Mouse (Mus musculus): ENCODE measurements around the gene Arfgef2. TPM values are rescaled to one million over a fixed set of nuclear protein-coding genes. Genes with fewer than 3 reads are reported as not detected.

The Arfgef2 gene
- polyA plus RNA-seq, 1 experiment, result 24.9 TPM

- Histone ChIP-seq H3K27ac (ENCODE audit: insufficient read depth, low read length) (no peak overlapping the region), H3K4me1 (ENCODE audit: control insufficient read depth, insufficient read depth, low read length) (no peaks in the 10 kb centered on the region), H3K4me3 (ENCODE audit: insufficient read depth, low read length) (no peak overlapping the region)
- TF ChIP-seq CTCF (IDR thresholded peaks at IDR 0.05; ENCODE audit: borderline replicate concordance, insufficient read depth, low read length), result no peak
- TF ChIP-seq POLR2A (IDR thresholded peaks at IDR 0.05; ENCODE audit: low read depth, low read length), result no peak
Measured at GRCm38 (mm10) chr2:166896974-166897373, 91.6 kb downstream of the Arfgef2 start.

GRCm38 (mm10) chr2:166899161-166899560, 93.8 kb downstream of the Arfgef2 start:
- no peaks in the 10 kb centered on the region for H3K4me1 ChIP-seq (ENCODE audit: control insufficient read depth, insufficient read depth, low read length)
- no peak for TF ChIP-seq CTCF (IDR thresholded peaks at IDR 0.05; ENCODE audit: borderline replicate concordance, insufficient read depth, low read length)
- TF ChIP-seq POLR2A (IDR thresholded peaks at IDR 0.05; ENCODE audit: low read depth, low read length), result no peak
- no peak overlapping the region for H3K27ac ChIP-seq (ENCODE audit: insufficient read depth, low read length)
- no peak overlapping the region for H3K4me3 ChIP-seq (ENCODE audit: insufficient read depth, low read length)

DNA sequence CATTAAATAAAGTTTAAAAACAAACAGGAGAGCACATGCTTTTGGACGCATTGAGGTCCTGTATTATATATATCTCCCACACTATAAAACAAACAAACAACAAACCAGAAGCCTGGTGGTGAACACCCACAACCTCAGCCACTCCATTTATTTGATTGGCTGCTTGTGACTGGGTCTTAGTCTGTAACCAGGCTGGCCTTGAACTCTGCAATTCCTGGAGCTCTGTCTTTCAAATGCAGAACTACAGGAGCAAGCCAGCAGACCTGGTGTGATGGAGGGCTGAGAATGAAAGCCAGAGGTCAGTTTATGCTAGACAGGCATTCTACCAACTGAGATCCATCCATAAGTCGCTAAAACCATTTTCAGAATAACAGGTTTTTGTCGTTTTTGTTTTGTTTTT, 94.4 kb downstream of the Arfgef2 start:
- Histone ChIP-seq H3K4me1 (ENCODE audit: control insufficient read depth, insufficient read depth, low read length) (no peaks in the 10 kb centered on the region), H3K27ac (ENCODE audit: insufficient read depth, low read length) (no peak overlapping the region), H3K4me3 (ENCODE audit: insufficient read depth, low read length) (no peak overlapping the region)
- TF ChIP-seq CTCF (IDR thresholded peaks at IDR 0.05; ENCODE audit: borderline replicate concordance, insufficient read depth, low read length) (no peak), POLR2A (IDR thresholded peaks at IDR 0.05; ENCODE audit: low read depth, low read length) (no peak)

DNA sequence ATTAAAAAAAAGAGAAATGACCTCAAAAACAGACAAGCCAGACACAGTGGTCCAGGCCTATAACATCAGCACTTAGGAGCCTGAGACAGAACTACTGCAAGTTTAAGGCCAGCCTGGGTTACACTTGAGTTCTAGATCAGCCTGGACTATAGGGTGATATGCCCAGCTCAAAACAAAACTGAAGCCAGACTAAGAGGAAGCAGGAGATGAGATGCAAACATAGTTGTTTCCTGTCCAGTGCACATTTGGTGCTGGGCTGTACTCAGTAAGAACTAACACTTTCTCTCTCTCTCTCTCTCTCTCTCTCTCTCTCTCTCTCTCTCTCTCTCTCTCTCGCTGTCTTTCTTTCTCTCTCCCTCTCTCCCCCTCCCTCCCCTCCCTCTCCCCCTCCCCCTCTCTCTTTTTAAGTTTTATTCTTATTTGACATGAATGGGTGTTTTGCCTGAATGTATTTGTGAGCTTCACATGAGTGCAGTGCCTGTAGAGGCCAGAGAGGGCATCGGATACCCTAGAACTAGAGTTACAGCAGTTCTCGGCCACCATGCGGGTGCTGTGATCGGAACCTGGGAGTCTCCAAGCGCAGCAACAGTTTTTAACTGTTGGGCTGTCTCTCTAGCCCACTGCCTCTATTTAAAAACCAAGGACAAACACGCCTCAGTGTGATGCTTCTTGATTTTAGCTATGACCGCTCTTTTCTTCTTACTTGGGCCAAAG, 95.6 kb downstream of the Arfgef2 start:
- TF ChIP-seq CTCF (IDR thresholded peaks at IDR 0.05; ENCODE audit: borderline replicate concordance, insufficient read depth, low read length) (no peak), POLR2A (IDR thresholded peaks at IDR 0.05; ENCODE audit: low read depth, low read length) (no peak)
- H3K27ac ChIP-seq (ENCODE audit: insufficient read depth, low read length), result no peak overlapping the region
- H3K4me1 ChIP-seq (ENCODE audit: control insufficient read depth, insufficient read depth, low read length), result no peaks in the 10 kb centered on the region
- H3K4me3 ChIP-seq (ENCODE audit: insufficient read depth, low read length), result no peak overlapping the region

- Histone ChIP-seq H3K4me1 (ENCODE audit: control insufficient read depth, insufficient read depth, low read length) (peaks cover 2% of the 10 kb centered on the region; the same call in 1 of the 2 replicates), H3K27ac (ENCODE audit: insufficient read depth, low read length) (no peak overlapping the region), H3K4me3 (ENCODE audit: insufficient read depth, low read length) (no peak overlapping the region)
- TF ChIP-seq POLR2A (IDR thresholded peaks at IDR 0.05; ENCODE audit: low read depth, low read length) (no peak), CTCF (IDR thresholded peaks at IDR 0.05; ENCODE audit: borderline replicate concordance, insufficient read depth, low read length) (no peak)
Measured at GRCm38 (mm10) chr2:166903719-166904282, 98.4 kb downstream of the Arfgef2 start.

DNA sequence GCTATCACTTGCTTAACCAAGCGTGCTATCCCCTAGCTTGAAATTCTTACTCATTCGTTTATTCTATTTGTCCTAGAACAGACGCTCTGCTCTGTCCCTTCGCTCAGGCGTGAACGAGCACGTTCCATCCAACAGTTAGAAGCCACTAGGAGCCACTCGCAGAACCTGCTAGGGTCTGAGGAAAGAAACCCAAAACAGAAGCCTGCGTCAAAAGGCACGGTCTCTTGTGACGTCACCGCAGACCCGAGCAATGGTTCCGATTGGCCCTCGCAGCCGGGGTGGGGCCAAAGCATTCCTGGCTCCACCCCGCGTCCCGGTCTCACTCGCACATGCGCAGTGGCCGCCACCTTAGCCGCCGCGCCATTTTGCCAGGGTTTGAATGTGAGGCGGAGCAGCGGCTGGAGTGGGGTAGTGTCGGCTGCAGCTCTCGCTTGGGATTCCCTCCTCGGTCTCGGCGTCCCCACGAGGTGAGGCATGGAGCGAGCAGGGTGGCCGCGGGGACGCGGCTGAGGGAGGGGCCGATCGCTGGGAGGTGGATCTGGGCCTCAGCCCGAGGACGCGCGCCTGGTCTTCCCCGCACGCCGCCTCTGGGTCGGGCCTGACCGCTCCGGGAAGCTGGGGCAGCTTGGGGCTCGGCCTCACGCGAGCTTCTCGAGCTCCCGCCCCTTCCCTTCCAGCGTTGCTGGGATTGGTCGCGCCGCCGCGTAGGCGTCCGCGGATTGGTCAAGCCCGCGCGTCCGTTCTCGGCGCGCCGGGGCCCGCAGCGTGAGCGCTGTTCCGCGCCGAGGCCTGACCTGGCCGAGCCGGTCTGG, 100.5 kb downstream of the Arfgef2 start, which contains the start of gene Cse1l:
Gene Cse1l, plus strand, starts transcription at position 330 of the 812 bp plus-strand sequence.
- H3K4me3 ChIP-seq (ENCODE audit: insufficient read depth, low read length), result peak within 1 kb of the TSS; percentile 95
- H3K4me1 ChIP-seq (ENCODE audit: control insufficient read depth, insufficient read depth, low read length), result peaks cover 2% of the 10 kb centered on the region; the same call in 1 of the 2 replicates
- H3K27ac ChIP-seq (ENCODE audit: insufficient read depth, low read length), result peak within 1 kb of the TSS; percentile 86
- peak; percentile 89 for TF ChIP-seq POLR2A (IDR thresholded peaks at IDR 0.05; ENCODE audit: low read depth, low read length)
- TF ChIP-seq CTCF (IDR thresholded peaks at IDR 0.05; ENCODE audit: borderline replicate concordance, insufficient read depth, low read length), result no peak

GRCm38 (mm10) chr2:166906523-166907182, 101.3 kb downstream of the Arfgef2 start:
- peaks cover 4% of the 10 kb centered on the region; the same call in 1 of the 2 replicates for H3K4me1 ChIP-seq (ENCODE audit: control insufficient read depth, insufficient read depth, low read length)
- no peak for TF ChIP-seq CTCF (IDR thresholded peaks at IDR 0.05; ENCODE audit: borderline replicate concordance, insufficient read depth, low read length)
- TF ChIP-seq POLR2A (IDR thresholded peaks at IDR 0.05; ENCODE audit: low read depth, low read length), result no peak
- H3K27ac ChIP-seq (ENCODE audit: insufficient read depth, low read length), result peak overlapping the region; percentile 37
- peak overlapping the region; percentile 95 for H3K4me3 ChIP-seq (ENCODE audit: insufficient read depth, low read length)

DNA sequence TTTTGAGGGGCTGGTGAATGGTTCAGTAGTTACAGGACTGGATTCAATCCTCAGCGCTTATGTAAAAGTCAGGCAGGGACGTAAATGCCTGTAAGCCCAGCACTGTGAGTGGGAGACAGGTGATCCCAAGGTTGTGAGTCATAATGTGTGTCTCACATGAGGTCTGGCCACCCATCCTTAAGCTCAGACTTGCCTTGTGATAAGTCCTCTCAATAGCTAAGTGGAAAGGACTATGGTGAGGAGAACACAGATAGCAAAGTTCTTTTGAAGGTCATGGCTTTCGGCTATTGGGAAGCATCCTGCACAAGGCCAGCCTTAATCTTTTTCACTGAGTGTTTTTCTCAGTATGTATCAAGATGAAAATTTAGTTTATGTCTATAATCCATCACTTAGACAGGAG, 104.3 kb downstream of the Arfgef2 start:
- Histone ChIP-seq H3K27ac (ENCODE audit: insufficient read depth, low read length) (no peak overlapping the region), H3K4me1 (ENCODE audit: control insufficient read depth, insufficient read depth, low read length) (peaks cover 4% of the 10 kb centered on the region; the same call in 1 of the 2 replicates), H3K4me3 (ENCODE audit: insufficient read depth, low read length) (no peak overlapping the region)
- no peak for TF ChIP-seq POLR2A (IDR thresholded peaks at IDR 0.05; ENCODE audit: low read depth, low read length)
- no peak for TF ChIP-seq CTCF (IDR thresholded peaks at IDR 0.05; ENCODE audit: borderline replicate concordance, insufficient read depth, low read length)

GRCm38 (mm10) chr2:166910536-166910935, 105.1 kb downstream of the Arfgef2 start:
- TF ChIP-seq CTCF (IDR thresholded peaks at IDR 0.05; ENCODE audit: borderline replicate concordance, insufficient read depth, low read length), result no peak
- TF ChIP-seq POLR2A (IDR thresholded peaks at IDR 0.05; ENCODE audit: low read depth, low read length), result no peak
- no peak overlapping the region for H3K27ac ChIP-seq (ENCODE audit: insufficient read depth, low read length)
- peaks cover 4% of the 10 kb centered on the region; the same call in 1 of the 2 replicates for H3K4me1 ChIP-seq (ENCODE audit: control insufficient read depth, insufficient read depth, low read length)
- H3K4me3 ChIP-seq (ENCODE audit: insufficient read depth, low read length), result no peak overlapping the region

Measured in embryonic fibroblast, embryonic 13.5 days (primary cell).